Mouse (Mus musculus): Measurements from ENCODE around the gene Olfr1317.

The Olfr1317 gene

GRCm38 (mm10) chr2:112140029-112140428, at the start of gene Olfr1317:
Olfr1317 (plus strand) TSS chr2:112140329.
- DNase-seq (ENCODE audit: low spot score), result no peak

DNA sequence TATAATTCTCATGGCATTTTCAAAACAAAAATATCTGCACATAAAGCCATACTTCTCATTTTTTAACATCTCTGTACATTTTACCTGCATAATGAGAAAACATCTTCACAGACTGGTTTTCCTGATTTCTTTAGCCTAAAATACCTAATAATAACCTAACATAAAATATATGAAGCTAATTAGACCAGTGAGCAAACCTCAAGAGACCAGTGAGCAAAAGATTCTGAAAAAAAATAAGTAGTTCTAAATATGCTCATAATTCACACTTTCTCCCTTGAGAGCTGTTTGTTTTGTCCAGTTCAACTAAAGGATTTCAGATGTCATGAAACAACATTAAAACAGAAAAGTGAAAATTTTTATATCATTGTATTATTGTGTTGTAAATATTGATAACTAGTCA, 43.4 kb upstream of the Olfr1317 start, which contains the start of gene Olfr1314:
Gene Olfr1314, minus strand, starts transcription at position 101 of the 400 bp plus-strand sequence.
- DNase-seq (ENCODE audit: low spot score), result no peak

DNA sequence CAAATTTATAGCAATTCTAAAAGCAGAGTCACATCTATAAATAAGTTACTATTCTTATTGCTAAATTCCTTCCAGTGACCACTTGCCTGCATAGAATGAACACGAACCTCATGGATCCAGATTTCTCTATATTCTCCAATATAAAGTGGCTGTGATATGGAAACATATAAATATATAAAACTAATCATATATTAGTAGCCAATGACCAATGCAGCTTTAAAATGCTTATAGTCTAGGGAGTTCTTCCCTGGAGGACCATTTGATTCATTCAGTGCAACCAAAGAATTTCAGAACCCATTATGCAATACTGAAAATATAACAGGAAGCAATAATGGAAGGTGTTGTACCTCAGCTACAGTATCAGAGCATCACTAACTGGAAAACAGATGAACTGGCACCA, 24.8 kb upstream of the Olfr1317 start, which contains the start of gene Olfr1315-ps1:
Gene Olfr1315-ps1, minus strand, starts transcription at position 101 of the 400 bp plus-strand sequence.
- no peak for DNase-seq (ENCODE audit: low spot score)

DNA sequence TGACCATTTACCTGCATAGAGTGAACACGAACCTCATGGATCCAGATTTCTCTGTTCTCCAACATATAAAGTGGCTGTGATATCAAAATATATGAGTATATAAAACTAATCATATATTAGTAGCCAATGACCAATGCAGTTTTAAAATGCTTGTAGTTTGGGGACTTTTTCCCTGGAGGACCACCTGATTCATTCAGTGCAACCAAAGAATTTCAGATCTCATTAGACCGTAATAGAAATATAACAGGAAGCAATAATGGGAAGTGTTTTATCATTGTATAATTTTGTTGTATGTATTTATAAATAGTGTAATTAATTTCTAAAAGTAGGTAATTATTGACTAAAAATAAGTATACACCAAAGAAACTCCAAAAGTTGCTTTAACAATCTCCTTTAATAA, 5.3 kb upstream of the Olfr1317 start, which contains the start of gene Olfr1316:
Gene Olfr1316, minus strand, starts transcription at position 101 of the 400 bp plus-strand sequence.
- no peak for DNase-seq (ENCODE audit: low spot score)

GRCm38 (mm10) chr2:112153898-112154297, 13.8 kb downstream of the Olfr1317 start, which contains the start of gene Olfr1318:
Olfr1318 (plus strand) TSS chr2:112154198.
- DNase-seq (ENCODE audit: low spot score), result no peak
